Mouse (Mus musculus): Measurements from ENCODE around the gene AC140267.1. TPM values are rescaled to one million over a fixed set of nuclear protein-coding genes. Genes with fewer than 3 reads are reported as not detected.

AC140267.1 gene
- 10 to 100 TPM; 20.3 to 24.3 TPM for total RNA-seq (2021)

DNA sequence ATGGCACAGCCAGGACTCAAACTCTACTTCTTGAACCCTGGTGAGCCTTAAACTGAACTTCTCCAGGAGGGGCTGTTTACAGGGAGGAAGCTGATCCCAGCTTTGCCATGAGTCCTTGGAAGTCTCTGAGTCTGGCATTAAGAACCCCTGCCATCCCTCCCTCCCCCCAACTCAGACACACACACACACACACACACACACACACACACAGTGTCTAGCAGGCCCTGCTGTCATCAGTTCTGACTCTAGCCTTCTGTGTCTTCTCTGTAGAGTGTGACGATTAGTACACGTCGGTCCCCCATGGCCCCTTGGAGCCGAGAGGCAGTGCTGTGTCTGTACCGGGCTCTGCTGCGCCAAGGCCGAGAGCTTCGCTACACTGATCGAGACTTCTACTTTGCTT is at the start of gene AC140267.1:
AC140267.1 (plus strand) TSS at position 301 of the 400 bp plus-strand sequence.
- no peak for DNase-seq

DNA sequence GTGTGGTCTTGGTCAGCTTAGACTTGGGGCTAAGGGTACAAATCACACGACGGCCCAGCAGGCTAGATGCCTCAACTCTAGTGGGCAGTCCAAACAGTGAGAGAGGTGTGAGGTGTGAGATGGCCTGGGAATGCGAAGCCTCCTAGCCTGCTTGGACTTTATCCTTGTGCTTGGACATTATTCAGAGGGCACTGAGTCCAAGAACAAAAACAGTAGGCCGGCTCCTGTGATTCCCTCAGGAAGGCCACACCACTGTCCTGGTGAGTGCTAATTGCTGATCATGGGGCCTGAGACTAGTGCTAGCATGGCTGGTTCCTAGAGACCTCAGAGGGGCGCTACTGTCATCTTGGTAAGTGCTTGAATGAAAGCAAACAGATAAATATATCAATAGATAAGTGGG is 46.7 kb upstream of the AC140267.1 start:
- no peak for DNase-seq

DNA sequence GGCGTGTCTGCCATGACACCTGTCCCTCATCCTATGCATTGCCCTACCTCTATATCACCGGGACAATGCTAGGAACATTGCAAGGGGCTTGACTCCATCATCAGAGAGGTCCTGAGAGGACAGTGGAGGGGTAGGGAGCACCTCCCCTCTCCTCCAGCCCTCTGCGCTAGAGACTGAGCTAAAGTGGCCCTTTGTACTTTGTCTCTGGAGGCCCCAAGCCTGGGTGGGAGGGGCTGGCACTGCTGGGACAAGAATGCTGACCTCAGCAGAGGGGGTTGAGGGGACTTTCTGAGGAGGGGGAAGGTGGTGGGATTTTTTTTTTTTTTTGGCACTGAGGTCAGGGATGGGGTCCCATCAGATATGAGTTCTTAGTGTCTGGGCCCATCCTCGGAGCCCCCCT is 45.6 kb upstream of the AC140267.1 start:
- no peak for DNase-seq

DNA sequence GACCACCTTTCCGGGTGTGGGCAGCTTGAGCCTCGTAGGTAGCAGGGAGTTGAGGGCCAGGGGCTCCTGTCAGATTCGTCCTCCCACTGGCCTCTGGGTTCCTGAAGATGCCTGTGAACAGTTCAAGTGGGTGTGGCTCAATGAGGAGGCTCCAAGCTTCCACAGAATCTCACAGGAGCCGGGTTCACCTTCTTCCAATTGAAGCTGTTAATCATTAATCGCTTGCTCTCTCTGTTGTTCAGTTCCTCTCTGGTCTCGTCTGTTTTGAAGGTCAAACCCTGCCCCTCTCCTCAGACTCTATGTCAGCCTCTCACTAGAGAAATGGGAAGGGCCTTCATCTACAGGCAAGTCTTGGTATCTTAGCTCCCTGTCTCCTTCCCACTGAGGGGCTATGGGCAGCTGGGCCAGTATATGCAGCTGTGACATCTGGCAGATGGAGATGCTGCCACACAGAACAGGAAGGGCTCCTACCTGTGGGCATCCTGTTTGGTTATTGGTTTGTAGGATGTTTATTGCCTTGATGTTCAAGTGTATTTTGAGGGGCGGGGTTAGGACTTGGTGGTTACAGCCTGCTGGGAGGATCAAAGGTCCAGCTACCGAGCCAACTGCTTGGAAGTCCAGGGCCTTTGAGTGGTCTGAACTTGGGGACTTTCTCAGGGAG is 43.9 kb upstream of the AC140267.1 start:
- DNase-seq: no peak

DNA sequence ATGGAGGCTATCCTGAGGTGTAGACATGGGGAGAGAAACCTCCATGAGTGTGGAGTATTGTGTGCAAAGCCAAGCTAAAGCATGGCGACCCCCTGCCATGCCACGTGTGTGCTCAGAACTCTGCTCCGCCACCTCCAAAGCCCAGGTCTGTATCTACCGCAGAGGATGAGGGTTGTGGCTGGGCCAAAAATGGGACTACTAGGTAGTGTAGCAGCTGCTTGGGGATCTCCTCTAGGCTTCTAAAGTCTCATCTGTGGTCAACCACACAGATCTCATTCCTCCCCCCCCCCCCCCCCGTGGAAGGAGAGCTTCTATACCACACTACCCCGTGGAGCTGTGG is 43.4 kb upstream of the AC140267.1 start:
- no peak for DNase-seq

DNA sequence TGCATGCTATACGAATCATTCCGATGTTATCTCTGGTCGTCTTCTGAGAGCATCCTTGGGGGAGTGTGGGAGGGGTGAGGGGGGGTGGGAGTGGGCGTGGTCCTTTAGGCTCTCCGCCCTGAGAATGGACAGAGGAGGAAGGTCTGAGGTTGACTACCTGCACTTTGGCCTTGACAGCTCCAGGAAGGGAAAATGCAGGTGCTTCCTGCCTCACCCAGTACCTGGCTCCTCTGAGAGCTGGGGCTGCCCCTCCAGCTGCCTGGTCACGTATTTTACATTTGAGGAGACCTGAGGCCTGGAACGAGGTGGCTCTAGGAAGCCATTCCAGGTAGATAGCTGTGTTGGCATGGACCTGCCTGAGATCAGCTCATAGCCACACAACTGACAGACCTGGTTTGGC is 42.8 kb upstream of the AC140267.1 start:
- no peak for DNase-seq

DNA sequence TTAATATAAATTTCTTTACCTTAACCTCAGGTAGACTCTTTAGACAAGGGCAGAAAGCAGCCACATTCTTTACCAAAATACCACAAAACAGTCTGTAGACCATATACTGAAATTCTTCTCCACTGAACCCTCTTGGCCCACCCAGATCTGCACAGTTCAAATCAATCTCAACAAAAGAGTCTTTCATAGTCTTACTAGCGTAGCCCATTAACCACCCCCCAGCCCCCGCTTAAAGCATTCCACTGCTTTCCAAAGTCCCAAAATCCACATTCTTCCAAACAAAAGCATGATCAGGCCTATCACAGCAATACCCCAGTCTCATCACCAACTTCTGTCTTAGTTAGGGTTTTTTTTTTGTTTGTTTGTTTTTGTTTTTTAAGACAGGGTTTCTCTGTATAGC is 36.1 kb upstream of the AC140267.1 start:
- DNase-seq: no peak

DNA sequence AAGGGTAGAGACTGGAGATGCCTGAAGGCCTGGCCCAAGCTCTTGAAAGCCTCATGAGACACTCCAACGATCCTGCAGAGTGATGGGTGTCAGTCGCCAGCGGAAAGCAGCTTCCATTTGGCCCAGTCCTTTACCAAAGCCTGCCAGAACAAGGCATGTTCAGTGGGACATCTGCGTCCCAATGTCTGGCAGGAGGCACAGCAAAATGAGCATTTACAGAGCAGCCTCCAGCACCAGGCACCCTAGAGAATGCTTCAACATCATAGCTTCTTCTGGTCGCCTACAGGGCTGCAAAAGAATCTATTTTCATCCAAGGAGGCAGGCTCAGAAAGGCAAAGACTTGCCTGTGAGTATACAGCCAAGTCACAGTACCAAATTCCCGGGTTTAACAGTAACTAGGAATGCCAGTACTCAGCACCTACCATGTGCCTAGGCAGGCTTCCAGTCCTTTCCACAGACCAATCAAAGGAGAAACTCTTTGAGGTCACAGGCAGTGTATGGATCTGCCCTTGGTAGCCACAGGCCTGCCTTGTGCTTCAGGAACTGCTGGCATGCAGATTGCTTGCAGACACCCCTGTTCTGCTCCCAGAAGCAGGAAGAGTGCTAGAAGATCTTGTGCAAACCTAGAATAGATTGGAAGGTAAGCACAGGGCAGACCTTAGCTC is 33.4 kb upstream of the AC140267.1 start:
- no peak for DNase-seq

DNA sequence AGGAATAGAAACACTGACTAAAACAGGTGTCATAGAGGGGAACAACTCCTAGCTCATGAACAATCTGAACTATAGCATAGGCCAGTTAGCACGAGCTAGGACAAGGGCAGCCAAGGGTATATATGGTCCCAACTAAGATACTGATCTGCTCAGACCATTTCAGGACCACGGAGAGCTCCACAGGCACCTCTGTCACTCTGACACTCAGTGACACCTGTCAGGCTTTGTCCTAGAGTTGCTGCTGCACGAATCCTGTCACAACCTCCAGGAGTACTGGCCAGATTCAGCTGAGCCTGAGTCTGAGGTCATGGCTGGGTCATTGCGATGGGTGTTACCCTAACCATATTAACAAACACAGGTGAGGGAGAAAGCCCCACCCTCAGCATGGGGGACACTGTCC is 32.2 kb upstream of the AC140267.1 start:
- no peak for DNase-seq

DNA sequence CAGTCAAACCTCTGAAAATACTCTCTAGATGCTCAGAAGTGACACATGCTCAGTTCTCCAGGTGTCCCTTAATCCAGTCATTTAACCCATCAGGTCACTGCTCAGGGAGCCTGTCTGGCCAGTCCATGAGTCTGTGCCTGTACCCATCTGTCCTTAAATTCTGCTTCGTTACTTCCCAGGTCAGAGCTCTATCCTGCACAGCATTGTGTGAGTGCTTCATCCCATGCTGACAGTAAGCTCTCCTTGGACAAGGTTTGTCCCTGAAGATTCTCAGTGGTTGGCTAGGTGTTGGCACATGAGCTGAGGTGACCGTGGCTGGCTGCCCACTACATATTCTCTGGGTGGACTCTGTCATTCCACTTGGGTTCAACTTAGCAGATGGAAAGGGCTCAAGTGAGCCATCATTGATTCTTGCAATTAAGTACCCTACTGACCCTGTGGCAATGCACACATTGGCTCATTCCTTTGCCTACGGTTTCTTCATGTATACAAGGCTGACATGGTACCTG is 29.5 kb upstream of the AC140267.1 start:
- DNase-seq: no peak

DNA sequence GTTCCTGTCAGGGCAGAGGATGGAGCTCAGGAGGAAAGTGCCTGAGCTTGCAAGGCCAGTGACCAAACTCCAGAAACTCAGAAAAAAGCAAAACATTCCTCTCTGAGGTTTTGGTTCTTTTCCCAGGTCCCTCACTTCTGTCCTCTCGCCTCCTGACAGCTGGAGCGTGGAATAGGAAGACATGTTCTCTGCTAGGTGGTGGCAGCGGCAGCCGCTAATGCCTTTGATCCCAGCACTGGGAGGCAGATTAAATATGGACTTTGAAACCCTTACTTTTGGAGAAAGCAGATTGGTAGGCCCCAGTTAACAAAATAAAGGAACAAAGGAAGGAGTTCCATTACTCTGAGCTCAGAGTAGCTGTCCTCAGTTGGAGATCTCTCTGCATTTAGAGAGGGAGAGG is 27.2 kb upstream of the AC140267.1 start:
- no peak for DNase-seq

DNA sequence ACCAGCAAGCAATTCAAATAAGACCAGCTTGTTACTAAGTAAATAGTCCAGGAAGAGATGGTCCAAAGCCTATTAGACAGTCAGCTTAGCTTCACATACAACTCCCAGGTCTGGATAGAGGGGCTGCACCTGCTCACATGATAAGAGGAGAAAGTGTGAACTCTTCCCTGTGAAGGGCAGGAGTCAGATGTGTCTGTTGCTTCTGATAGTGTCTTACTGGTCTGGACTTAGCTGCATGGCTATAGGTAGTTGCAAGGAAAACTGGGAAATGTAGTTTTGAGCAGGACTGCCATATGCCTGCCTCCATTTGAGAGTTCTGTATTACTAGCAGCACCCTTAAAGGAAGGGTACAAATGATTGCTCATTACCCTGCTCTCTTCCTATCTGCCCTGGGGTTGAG is 21.9 kb upstream of the AC140267.1 start:
- DNase-seq: no peak

DNA sequence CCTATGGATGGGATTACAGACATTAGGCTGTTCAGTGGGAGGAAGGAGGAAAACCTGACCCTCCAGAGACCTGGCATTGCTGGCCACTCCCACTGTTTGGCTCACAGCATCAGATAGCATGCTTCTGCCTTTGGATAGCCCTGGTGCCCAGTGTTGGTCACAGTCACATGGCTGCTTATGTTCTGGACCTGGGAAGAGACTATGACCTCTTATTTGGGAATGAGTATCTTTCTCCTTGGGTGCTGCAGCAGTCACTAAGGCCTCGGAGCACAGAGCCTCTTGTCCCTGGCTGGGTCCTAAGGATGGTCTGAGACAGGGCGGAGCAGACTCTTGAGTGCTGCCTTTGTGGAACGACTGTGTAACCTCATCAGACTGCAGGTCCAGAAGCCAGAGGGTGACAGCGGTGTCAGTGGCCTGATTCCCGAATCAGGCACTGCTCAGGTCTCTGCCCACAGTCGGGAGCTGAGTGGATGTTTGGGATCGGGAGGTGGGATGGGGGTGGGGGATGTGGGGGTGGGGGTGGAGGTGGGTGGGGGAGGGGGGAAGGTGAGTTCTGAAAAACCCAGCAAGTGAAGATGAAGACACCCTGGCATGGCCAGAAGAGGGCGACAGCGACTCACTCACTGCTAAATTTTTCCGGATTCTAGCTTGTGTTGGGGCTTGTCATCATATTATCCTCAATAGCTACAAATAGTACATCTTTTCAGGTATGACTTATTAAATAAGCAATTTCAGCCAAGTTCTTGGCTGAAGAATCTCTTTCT is 19.7 kb upstream of the AC140267.1 start:
- DNase-seq: peak; percentile 61

DNA sequence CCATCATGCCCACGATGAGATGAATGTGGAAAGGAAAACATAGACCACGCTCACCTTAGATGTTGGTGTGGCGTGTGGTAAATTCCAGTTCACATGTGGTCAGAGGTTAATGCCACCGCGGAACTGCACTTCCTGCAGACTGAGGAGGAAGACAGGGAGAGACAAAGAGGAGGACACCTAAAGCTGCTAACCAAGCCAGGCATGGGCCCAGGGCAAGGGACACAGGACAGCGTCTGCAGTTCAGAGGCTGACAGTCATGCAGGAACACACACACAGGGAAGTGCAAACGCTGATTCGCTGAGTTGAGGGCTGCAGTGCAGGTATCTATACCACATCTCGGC is 19.2 kb upstream of the AC140267.1 start:
- no peak for DNase-seq

DNA sequence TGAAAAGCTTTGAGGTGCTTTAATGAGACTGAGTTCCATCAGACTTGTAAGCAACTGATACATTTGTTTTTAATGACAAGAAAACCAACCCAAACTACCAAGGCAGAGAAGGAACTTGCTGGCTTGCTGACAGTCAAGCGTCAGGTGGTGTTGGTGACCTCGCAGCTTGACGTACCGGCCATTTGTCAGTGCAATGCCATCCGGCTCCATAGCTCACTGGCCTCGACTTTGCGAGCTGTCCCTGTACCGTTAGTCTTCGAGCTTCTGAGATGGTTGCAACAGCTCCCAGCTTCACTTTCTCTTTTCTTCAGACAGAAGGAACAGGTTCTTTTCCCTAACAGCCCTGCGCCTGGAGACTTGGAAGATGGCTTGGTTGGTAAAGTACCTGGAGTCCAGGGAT is 18.2 kb upstream of the AC140267.1 start:
- no peak for DNase-seq

DNA sequence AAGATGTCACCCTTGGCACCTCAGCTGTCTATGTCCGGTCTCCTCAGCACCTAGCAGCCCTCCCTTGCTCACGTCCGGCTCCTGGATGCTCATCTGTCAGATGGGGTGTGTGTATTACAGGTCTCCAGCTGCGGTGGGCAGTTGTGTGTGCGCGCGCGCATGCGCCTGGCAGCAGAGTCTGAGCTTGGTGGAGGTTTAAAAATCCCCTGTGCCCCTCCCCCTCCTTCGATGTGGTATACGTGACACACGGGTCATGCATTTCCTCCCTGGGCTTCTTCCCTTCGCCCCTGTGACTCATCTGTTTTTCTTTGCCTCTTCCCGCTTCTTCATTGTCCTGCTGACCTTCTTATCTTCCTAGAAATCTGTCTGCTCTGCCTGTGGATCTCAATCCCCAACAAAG is 16.4 kb upstream of the AC140267.1 start:
- DNase-seq: peak; percentile 23

DNA sequence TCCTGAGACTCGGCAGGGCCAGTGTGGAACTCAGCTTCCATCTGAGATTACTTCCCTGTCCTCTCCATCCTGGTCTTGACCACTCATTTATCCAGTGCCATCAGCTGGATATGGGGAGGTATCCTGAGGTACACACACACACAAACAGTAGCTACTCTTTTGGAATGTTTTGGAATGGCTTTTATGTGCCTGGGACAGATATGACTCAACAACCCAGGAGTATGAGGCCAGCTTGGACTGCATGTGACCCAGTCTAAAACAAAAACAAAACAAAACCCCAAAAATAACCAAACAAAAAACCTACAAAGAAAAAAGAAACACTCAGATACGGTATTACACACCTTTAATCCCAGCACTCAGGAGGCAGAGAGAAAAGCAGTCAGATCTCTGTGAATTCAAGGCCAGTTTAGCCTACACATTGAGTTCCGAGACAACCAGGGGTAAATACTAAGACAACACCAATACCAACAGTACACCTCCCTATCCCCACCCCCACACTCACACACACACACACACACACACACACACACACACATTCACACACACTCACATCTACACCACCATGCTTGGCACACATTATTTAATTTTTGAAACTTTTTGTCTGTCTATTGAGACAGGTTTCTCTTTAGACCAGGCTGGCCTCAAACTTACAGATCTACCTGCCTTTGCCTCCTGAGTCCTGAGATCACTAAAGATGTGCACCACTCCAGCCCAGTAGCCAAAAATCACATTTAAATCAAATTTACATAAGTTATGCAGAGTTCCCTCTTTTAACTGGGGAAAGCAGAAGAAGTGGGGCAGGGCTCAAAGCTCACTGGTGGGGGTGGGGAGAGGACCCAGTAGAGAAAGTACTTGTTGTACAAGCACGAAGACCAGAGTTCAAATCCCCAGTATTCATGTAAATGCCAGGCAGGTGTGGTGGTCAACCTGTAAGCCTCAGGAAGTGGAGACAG is 15.7 kb upstream of the AC140267.1 start:
- DNase-seq: no peak

DNA sequence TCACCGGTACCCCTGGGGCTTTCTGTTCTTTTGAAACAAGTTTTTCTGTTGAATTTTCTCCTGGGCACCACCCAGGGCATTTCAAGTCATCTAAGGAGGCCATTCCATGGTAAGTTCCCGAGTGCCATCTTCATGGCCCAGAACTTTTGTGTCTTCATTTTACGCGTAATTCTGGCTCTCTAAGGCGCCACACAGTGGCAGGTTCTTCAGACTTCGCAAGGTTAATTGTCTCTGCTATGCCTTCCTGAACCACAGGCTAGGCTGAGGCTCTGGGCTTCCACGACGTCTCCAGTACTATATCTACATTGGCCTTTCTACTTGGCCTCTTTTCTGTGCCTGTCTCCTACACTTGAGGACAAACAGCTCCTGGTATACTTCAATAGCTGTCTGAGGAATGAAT is 14.6 kb upstream of the AC140267.1 start:
- no peak for DNase-seq

DNA sequence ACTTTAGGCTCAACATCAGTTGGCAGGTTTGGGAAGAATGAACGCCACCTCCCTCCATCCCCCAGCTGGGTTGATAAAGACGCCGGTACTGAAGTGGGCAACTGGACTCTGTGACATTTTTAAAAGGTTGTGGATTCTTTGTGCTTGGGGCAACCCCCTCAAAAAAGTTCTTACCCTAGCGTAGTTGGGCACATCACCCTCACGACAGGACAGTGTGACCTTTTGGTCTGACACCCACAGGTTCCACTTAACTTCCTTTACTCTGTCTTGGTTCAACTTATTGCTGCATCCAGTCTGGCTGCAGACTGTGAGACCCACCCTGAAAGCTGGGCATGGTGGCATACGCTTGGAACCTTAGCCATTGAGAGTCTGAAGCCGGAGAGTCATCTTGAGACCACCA is 11.9 kb upstream of the AC140267.1 start:
- no peak for DNase-seq

DNA sequence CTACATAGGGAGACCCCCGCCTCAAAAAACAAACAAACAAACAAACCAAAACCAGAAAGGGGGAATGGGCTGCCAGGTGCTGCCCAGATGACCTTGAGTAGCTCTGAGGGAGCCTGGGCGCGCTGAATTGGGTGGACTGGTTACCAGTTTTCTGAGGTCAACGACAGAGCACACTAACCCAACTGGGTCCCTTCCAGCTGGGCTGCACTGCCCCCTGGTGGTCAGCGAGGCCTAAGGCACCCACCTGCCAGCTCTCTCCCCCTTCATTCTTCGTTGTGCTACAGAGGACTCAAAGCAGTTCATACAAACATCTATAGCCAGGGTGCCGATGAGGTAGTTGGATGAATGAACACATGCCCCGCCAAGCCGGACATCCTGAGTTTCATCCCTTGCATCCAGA is 10.4 kb upstream of the AC140267.1 start:
- DNase-seq: peak; percentile 89

DNA sequence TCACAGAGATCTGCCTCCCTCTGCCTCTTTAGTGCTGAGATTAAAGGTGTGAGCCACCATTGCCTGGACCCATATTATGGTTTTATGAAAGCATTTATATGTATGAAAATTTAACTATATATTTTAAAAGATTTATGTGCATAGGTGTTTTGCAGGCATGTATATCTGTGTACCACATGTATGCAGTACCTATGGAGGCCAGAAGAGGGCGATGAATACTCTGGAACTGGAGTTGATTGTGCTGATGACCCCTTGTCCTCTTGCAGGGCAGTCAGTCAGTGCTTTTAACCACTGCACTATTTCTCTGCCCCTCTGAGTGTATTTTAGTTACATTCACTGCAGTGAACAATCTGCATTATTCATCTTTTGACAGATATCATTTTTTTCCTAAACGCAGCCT is 9.8 kb upstream of the AC140267.1 start:
- peak; percentile 76 for DNase-seq

DNA sequence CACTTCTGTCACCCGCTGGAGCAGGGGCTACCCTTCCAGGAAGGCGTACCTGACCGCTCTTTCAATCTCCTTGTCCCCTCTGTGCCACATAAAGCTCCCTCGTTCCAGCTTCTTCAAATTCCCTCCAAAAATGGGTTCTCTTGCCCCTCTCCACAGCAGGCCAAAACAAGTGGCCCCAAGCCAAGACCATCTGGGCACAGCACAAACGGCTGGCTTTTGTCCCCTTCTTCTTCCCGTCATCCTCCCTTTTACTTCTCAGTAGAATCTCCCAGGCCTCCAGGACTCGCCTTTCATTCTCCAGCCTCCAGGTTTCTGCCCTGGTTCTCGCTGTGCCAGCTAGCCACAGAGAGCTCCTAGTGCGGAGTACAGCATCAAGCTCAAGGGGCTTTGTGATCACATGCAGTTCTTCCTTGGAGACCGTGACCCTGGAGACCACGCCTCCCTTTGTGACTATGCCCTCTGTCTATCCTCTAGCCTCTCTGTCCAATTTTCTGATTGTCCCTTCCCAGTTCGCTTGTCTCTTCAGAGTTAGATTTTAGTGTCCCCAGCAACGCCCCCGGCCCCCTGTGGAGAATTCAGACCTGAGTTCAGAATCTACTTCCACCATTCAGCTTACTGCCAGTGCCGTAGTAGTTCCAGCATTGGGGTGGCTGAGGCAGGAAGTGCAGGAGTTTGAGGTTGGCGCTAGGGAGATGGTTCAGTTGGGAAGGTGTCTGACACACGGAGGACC is 7.4 kb upstream of the AC140267.1 start:
- no peak for DNase-seq
